Comparison of ENCODE assay signal across 18 mouse cellular contexts in the genomic region with DNA sequence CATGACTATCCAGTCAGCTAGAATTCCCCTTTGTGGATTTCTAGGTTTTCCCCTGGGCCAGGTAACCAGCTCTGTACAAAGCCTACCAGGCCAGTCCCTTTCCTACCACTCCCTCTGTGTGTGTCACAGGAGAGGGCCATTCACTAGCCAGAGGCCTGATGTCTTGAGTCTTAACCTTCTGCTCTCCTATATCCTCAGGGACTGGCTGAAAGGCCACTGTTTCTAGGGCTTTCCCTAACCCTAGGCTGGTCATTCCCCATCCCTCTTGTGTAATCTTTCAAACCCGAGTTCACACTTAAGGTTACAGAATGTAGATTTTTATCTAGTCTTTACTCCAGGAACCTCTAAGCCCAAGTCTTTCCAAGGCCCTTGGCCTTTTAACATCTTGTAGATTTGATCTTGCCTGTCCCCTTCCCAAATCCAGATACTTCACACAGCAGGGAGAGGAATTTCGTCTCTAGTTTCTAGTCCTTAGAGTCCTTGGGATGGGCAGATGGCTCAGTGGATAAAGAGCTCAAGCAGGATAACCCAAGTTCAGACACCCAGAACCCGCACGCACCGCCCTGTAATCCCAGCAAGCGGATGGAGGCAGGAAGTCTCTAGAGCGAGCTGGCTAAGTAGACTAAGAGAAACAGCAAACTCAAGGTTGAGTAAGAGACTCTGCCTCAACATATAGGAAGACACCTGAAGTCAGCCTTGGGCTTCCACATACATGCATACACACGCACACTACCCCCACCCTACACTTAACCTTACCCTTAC. TPM values are rescaled to one million over a fixed set of nuclear protein-coding genes. Genes with fewer than 3 reads are reported as not detected.
DNase-seq lines count a peak whose midpoint lies in the region; ATAC-seq and TF ChIP-seq lines count a peak whose summit lies in the region.
"Had no signal": no experiment of that assay in that cellular context is flagged by ENCODE, and none has a peak within 500 bp of the region (broad histone marks: within the 10 kb centered on the region; RNA-seq: fewer than 3 reads in every experiment).

No protein-coding gene starts in this region.

- no peak for ATAC-seq in heart, embryonic 13.5 days (ENCODE audit: extremely low read depth, insufficient number of reproducible peaks, low FRiP score, low TSS enrichment)
- no peak for ATAC-seq in liver, embryonic 14.5 days (ENCODE audit: insufficient read depth)
- no peak for ATAC-seq in forebrain, embryonic 16.5 days
- ATAC-seq: forebrain, embryonic 15.5 days; lung, postnatal 0 days had no signal

- 87% methylated on average over 8 of the region's 8 CpGs for WGBS in heart, embryonic 13.5 days
- 61% methylated on average over 8 of the region's 8 CpGs for WGBS in liver, embryonic 14.5 days (ENCODE audit: insufficient replicate concordance)
- 94% methylated on average over 8 of the region's 8 CpGs for WGBS in forebrain, embryonic 16.5 days

- no peaks in the 10 kb centered on the region for H3K27me3 ChIP-seq in heart, embryonic 13.5 days (replicated peaks)
- no peaks in the 10 kb centered on the region for H3K27me3 ChIP-seq in liver, embryonic 14.5 days (ENCODE audit: control insufficient read depth, insufficient read depth, low read length)
- H3K27me3 ChIP-seq in forebrain, embryonic 16.5 days (replicated peaks; ENCODE audit: control insufficient read depth, insufficient read depth, low read length), result no peaks in the 10 kb centered on the region
- H3K27me3 ChIP-seq: embryonic facial prominence, embryonic 15.5 days; forebrain, embryonic 15.5 days; limb, embryonic 12.5 days; neural tube, embryonic 13.5 days had no signal

- 0 out of 2 replicates have a peak overlapping the region, but pooled peaks have one; percentile 45 for H3K9ac ChIP-seq in heart, embryonic 13.5 days
- peak overlapping the region; percentile 100 for H3K9ac ChIP-seq in liver, embryonic 14.5 days (replicated peaks)
- no peak overlapping the region for H3K9ac ChIP-seq in forebrain, embryonic 16.5 days (replicated peaks; ENCODE audit: low read depth, low read length)
- H3K9ac ChIP-seq: embryonic facial prominence, embryonic 15.5 days; forebrain, embryonic 15.5 days; limb, embryonic 12.5 days; neural tube, embryonic 13.5 days had no signal

- peaks cover 38% of the 10 kb centered on the region for H3K36me3 ChIP-seq in heart, embryonic 13.5 days
- peaks cover 54% of the 10 kb centered on the region for H3K36me3 ChIP-seq in liver, embryonic 14.5 days (replicated peaks; ENCODE audit: control insufficient read depth, insufficient read depth, low read depth)
- H3K36me3 ChIP-seq in forebrain, embryonic 16.5 days (ENCODE audit: control insufficient read depth, insufficient read depth), result peaks cover 18% of the 10 kb centered on the region

- H3K4me2 ChIP-seq in heart, embryonic 13.5 days, result peak overlapping the region; percentile 93
- peak overlapping the region; percentile 87 for H3K4me2 ChIP-seq in liver, embryonic 14.5 days (ENCODE audit: low read depth)
- no peak overlapping the region for H3K4me2 ChIP-seq in forebrain, embryonic 16.5 days (ENCODE audit: low read length)
- H3K4me2 ChIP-seq: embryonic facial prominence, embryonic 15.5 days; forebrain, embryonic 15.5 days; limb, embryonic 12.5 days; neural tube, embryonic 13.5 days had no signal

- no peak overlapping the region for H3K27ac ChIP-seq in heart, embryonic 13.5 days (replicated peaks)
- peak overlapping the region; percentile 97 for H3K27ac ChIP-seq in liver, embryonic 14.5 days
- no peak overlapping the region for H3K27ac ChIP-seq in forebrain, embryonic 16.5 days (ENCODE audit: low read length)
- H3K27ac ChIP-seq: embryonic facial prominence, embryonic 15.5 days; forebrain, embryonic 15.5 days; heart, adult 2 months; limb, embryonic 12.5 days; neural tube, embryonic 13.5 days had no signal

- peaks cover 35% of the 10 kb centered on the region for H3K4me1 ChIP-seq in heart, embryonic 13.5 days
- peaks cover 21 to 30% of the 10 kb centered on the region in 2 experiments for H3K4me1 ChIP-seq in liver, embryonic 14.5 days (replicated peaks; ENCODE audit: control insufficient read depth in 2 of 2, insufficient read depth in 2 of 2, low read length in 1 of 2)
- peaks cover 17% of the 10 kb centered on the region for H3K4me1 ChIP-seq in forebrain, embryonic 16.5 days (replicated peaks; ENCODE audit: control insufficient read depth, insufficient read depth, low read length)

- no peak overlapping the region; the same call in 1 of the 2 replicates for H3K4me3 ChIP-seq in heart, embryonic 13.5 days
- H3K4me3 ChIP-seq in liver, embryonic 14.5 days (ENCODE audit: insufficient read depth in 1 of 2, low read depth in 2 of 2, low read length in 2 of 2), result peak overlapping the region; percentile 48 to 100
- H3K4me3 ChIP-seq in forebrain, embryonic 16.5 days (replicated peaks; ENCODE audit: low read length), result no peak overlapping the region
- H3K4me3 ChIP-seq: embryonic facial prominence, embryonic 15.5 days; forebrain, embryonic 15.5 days; heart, adult 2 months; limb, embryonic 12.5 days; neural tube, embryonic 13.5 days had no signal

- no peak for DNase-seq in heart, adult 8-10 months (ENCODE audit: low spot score)
- DNase-seq in testis, postnatal 10 days (ENCODE audit: low spot score), result peak; percentile 25
- DNase-seq in testis, postnatal 14 days (ENCODE audit: low spot score), result no peak
- DNase-seq in liver, embryonic 14.5 days (ENCODE audit: low read depth in 3 of 3, low spot score in 3 of 3), result no peak
- no peak for DNase-seq in spleen, postnatal 4 days (ENCODE audit: low spot score in 2 of 2)
- DNase-seq: adrenal gland, adult 8-10 months; cerebellum, adult 9-11 months; heart, adult 2 months; right cerebral cortex, adult 18-20 months had no signal

- TF ChIP-seq EP300 in liver, embryonic 14.5 days (IDR thresholded peaks at IDR 0.05; ENCODE audit: low read depth), result no peak

- no peak for TF ChIP-seq CTCF in liver, embryonic 14.5 days (IDR thresholded peaks at IDR 0.05; ENCODE audit: low read depth)

- no peaks in the 10 kb centered on the region for H3K9me3 ChIP-seq in heart, embryonic 13.5 days
- no peaks in the 10 kb centered on the region for H3K9me3 ChIP-seq in liver, embryonic 14.5 days (ENCODE audit: control insufficient read depth, low read length)
- no peaks in the 10 kb centered on the region for H3K9me3 ChIP-seq in forebrain, embryonic 16.5 days (ENCODE audit: control insufficient read depth, low read length)
- H3K9me3 ChIP-seq: embryonic facial prominence, embryonic 15.5 days; forebrain, embryonic 15.5 days; limb, embryonic 12.5 days; neural tube, embryonic 13.5 days had no signal

RNA-seq across cellular contexts. Expression of a gene that starts 3.9 kb away (rescaled TPM):
- polyA plus RNA-seq in heart, embryonic 13.5 days (2015; fragmentation: Nextera tagmentation; extraction: Ambion mirVana), result 96.6 and 101 TPM in 2 replicates
- total RNA-seq in heart, adult 8-10 months (2022), result 10 to 100 TPM; 64.0 to 72.6 (median 68.3) TPM
- polyA plus RNA-seq in liver, embryonic 14.5 days (2012; rRNA removed), result 19.4 and 60.5 TPM in 2 replicates
- polyA plus RNA-seq in liver, embryonic 14.5 days (2014; fragmentation: Nextera tagmentation; extraction: Ambion mirVana), result 82.2 and 90.3 TPM in 2 replicates
- polyA plus RNA-seq in forebrain, embryonic 16.5 days (2015; fragmentation: Nextera tagmentation; extraction: Ambion mirVana), result 135 and 147 TPM in 2 replicates

RNA-seq across cellular contexts. Expression of a gene that starts 4.3 kb away (rescaled TPM):
- 22.4 and 25.4 TPM in 2 replicates for polyA plus RNA-seq in heart, embryonic 13.5 days (2015; fragmentation: Nextera tagmentation; extraction: Ambion mirVana)
- total RNA-seq in heart, adult 8-10 months (2022), result 10 to 100 TPM; 34.0 to 37.2 (median 36.1) TPM
- polyA plus RNA-seq in liver, embryonic 14.5 days (2012; rRNA removed), result 37.3 and 38.7 TPM in 2 replicates
- 58.5 and 66.0 TPM in 2 replicates for polyA plus RNA-seq in liver, embryonic 14.5 days (2014; fragmentation: Nextera tagmentation; extraction: Ambion mirVana)
- polyA plus RNA-seq in forebrain, embryonic 16.5 days (2015; fragmentation: Nextera tagmentation; extraction: Ambion mirVana), result 17.3 and 22.2 TPM in 2 replicates

RNA-seq across cellular contexts. Expression of a gene that starts 46.6 kb away (rescaled TPM):
- 1.2 TPM in 2 replicates for polyA plus RNA-seq in heart, embryonic 13.5 days (2015; fragmentation: Nextera tagmentation; extraction: Ambion mirVana)
- 1 to 10 TPM in 2 of 4 experiments, under 1 TPM in 2; 0.79 to 1.6 (median 0.97) TPM for total RNA-seq in heart, adult 8-10 months (2022)
- polyA plus RNA-seq in liver, embryonic 14.5 days (2012; rRNA removed), result 0.04 TPM in 2 replicates
- polyA plus RNA-seq in liver, embryonic 14.5 days (2014; fragmentation: Nextera tagmentation; extraction: Ambion mirVana), result not detected in 2 replicates
- polyA plus RNA-seq in forebrain, embryonic 16.5 days (2015; fragmentation: Nextera tagmentation; extraction: Ambion mirVana), result 18.0 and 23.4 TPM in 2 replicates
- total RNA-seq: hematopoietic stem cell, adult 5-6 weeks; monocyte, adult 5-6 weeks had no signal

RNA-seq across cellular contexts. Expression of a gene that starts 47.9 kb away (rescaled TPM):
- 0.52 and 0.76 TPM in 2 replicates for polyA plus RNA-seq in heart, embryonic 13.5 days (2015; fragmentation: Nextera tagmentation; extraction: Ambion mirVana)
- not detected for total RNA-seq in heart, adult 8-10 months (2022)
- polyA plus RNA-seq in liver, embryonic 14.5 days (2012; rRNA removed), result 4.3 and 5.8 TPM in 2 replicates
- 5.2 and 6.6 TPM in 2 replicates for polyA plus RNA-seq in liver, embryonic 14.5 days (2014; fragmentation: Nextera tagmentation; extraction: Ambion mirVana)
- 0.53 and 1.0 TPM in 2 replicates for polyA plus RNA-seq in forebrain, embryonic 16.5 days (2015; fragmentation: Nextera tagmentation; extraction: Ambion mirVana)
- total RNA-seq: monocyte, adult 5-6 weeks had no signal
- polyA plus RNA-seq: heart, adult 2 months had no signal

Comparison
In these comparisons a context has a peak if more than half of its experiments do, and no peak if none do; other contexts are left out.
1. H3K4me3 ChIP-seq: peak in liver, embryonic 14.5 days (2 of 2); none in heart, embryonic 13.5 days (single experiment) and forebrain, embryonic 16.5 days (single experiment).